Mouse (Mus musculus): ENCODE measurements around the gene Pard3.

DNA sequence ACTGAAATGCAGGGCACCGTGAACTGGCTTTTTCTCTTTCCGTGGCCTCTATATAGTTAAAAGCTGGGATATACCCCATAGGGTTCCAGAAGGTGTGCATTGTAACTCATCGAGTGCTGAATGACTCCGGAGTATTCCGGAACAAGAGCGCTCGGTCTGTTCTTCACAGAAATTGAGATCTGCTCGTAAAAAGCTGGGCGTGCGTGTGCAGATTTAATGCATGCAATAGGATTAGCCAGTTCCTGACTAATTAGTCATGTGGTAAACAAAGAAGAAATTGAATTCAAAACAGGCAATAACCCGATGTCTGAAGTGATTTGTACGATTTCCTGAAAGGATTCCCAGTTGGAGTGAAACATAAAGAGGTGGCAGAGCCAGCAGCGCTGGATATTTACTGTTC, 489.1 kb downstream of the Pard3 start:
- TF ChIP-seq CTCF (IDR thresholded peaks at IDR 0.05; ENCODE audit: borderline replicate concordance, insufficient read depth, low read depth, low read length) = no peak
- TF ChIP-seq POLR2A (IDR thresholded peaks at IDR 0.05; ENCODE audit: borderline replicate concordance, insufficient read depth, low read length) = no peak

Measured in cerebellum, adult 2 months (tissue).